Mouse (Mus musculus): Measurements from ENCODE around the gene Ccnq. TPM values are rescaled to one million over a fixed set of nuclear protein-coding genes. Genes with fewer than 3 reads are reported as not detected.

Gene Ccnq
- total and polyA plus RNA-seq, 2 experiments from 2014 or later, result 35.4 to 35.9 TPM

DNA sequence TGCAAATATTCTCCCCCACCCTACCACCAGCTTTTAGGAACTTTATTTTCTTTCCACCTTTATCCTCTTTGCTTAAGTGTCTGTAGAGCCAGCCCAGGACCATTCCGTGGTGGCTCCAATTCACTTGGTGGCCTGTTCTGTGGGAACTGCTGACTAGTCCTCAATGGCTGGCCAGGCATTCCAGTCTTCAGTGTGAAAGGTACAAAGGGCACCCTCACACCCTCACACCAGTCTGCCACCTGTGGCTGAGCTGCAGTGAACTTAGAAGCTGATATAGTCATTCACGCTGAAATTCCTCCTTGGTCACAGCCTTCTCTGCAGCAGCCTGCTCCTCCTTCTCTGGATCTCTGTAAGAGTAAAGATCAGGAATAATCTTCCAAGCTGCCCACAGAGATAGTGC lies 42.9 kb downstream of the Ccnq start:
- no peak for TF ChIP-seq CTCF (IDR thresholded peaks at IDR 0.05; ENCODE audit: low read depth)
- Histone ChIP-seq H3K9ac (replicated peaks; ENCODE audit: low read length) (no peak overlapping the region), H3K27ac (no peak overlapping the region), H3K9me3 (ENCODE audit: low read length) (no peaks in the 10 kb centered on the region), H3K4me1 (ENCODE audit: insufficient read depth, low read length) (no peaks in the 10 kb centered on the region), H3K4me3 (ENCODE audit: low read length) (no peak overlapping the region), H3K36me3 (ENCODE audit: insufficient read depth, low read length) (no peaks in the 10 kb centered on the region), H3K4me2 (ENCODE audit: low read depth, low read length) (no peak overlapping the region), H3K27me3 (ENCODE audit: insufficient read depth, low read length) (no peaks in the 10 kb centered on the region)
- DNase-seq (ENCODE audit: low spot score) (no peak), ATAC-seq (no peak)
- 91% methylated on average over 2 of the region's 2 CpGs for WGBS

DNA sequence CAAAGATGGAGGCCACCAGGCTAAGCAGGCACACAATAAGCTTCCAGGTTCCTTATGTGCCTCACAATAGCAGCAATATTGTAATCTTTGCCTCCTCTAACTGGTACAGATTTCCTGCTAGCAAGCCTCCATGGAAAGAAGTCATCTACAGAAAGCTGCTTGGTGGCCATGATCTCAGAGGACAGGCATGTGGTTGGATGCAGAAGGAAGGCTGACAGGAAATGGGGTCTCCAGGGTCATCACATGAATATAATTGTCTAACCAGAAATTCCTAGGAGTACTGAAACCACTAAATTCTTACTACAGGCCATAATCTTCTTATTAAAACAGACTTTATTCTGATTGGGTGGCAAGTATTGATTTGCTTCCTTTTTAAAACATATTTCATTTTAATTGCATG lies 45.5 kb downstream of the Ccnq start:
- H3K27me3 ChIP-seq (ENCODE audit: insufficient read depth, low read length), result no peaks in the 10 kb centered on the region

DNA sequence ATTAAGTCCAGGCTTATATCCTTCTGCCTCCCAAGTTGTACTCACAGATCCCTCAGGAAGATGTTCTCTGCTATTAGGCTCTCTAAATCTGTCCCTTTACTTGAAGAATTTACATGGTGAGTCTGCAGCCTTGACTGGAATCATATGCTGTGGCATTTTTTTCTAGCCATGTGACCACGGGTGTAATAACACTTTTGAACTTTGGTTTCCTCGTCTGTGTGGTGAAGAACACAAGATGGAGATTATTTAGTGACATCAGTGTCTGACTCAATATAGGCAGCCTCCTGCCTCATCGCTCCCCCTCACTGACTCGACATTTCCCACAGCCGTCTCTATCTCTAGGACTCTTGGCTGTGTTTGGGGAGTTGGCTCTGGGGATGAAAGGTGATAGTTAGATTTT lies 48.4 kb downstream of the Ccnq start:
- no peaks in the 10 kb centered on the region for H3K36me3 ChIP-seq (ENCODE audit: insufficient read depth, low read length)
- 79% methylated on average over 5 of the region's 5 CpGs for WGBS
- DNase-seq (ENCODE audit: low spot score) (no peak), ATAC-seq (no peak)
- no peak overlapping the region for H3K9ac ChIP-seq (replicated peaks; ENCODE audit: low read length)
- H3K27me3 ChIP-seq (ENCODE audit: insufficient read depth, low read length), result no peaks in the 10 kb centered on the region
- no peaks in the 10 kb centered on the region for H3K4me1 ChIP-seq (ENCODE audit: insufficient read depth, low read length)
- no peak overlapping the region for H3K27ac ChIP-seq
- H3K4me3 ChIP-seq (ENCODE audit: low read length), result no peak overlapping the region
- TF ChIP-seq CTCF (IDR thresholded peaks at IDR 0.05; ENCODE audit: low read depth), result no peak
- H3K4me2 ChIP-seq (ENCODE audit: low read depth, low read length), result no peak overlapping the region
- no peaks in the 10 kb centered on the region for H3K9me3 ChIP-seq (ENCODE audit: low read length)

More for the DNA sequence above, 45.5 kb downstream of the Ccnq start:
- H3K4me1 ChIP-seq (ENCODE audit: insufficient read depth, low read length), result no peaks in the 10 kb centered on the region
- no peak for TF ChIP-seq CTCF (IDR thresholded peaks at IDR 0.05; ENCODE audit: low read depth)
- no peaks in the 10 kb centered on the region for H3K36me3 ChIP-seq (ENCODE audit: insufficient read depth, low read length)
- H3K4me2 ChIP-seq (ENCODE audit: low read depth, low read length), result no peak overlapping the region
- no peak for ATAC-seq
- H3K4me3 ChIP-seq (ENCODE audit: low read length), result no peak overlapping the region
- no peak overlapping the region for H3K9ac ChIP-seq (replicated peaks; ENCODE audit: low read length)
- DNase-seq (ENCODE audit: low spot score), result no peak
- H3K9me3 ChIP-seq (ENCODE audit: low read length), result no peaks in the 10 kb centered on the region
- H3K27ac ChIP-seq, result no peak overlapping the region

DNA sequence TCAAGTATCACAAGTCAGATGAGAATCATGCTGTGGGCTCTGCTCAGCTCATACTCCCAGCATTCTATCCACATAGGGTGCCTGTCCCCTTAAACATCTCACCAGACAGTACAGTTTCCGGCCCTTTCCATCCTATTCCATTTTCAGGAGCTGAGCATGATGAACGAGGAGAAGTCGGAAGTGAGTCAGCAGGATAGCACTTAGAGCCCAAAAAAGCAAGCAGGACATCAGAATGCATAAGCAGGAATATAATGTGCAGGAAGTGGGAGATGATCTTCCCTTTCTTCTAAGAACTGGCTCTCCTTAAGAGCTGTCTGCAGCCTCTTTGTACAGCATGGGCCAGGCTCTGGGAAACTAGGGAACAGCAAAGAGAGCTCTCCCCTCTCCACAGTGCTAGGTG lies 49.2 kb downstream of the Ccnq start:
- H3K9me3 ChIP-seq (ENCODE audit: low read length), result no peaks in the 10 kb centered on the region
- H3K4me3 ChIP-seq (ENCODE audit: low read length), result no peak overlapping the region
- ATAC-seq, result no peak
- DNase-seq (ENCODE audit: low spot score), result no peak
- H3K4me2 ChIP-seq (ENCODE audit: low read depth, low read length), result no peak overlapping the region
- no peak for TF ChIP-seq CTCF (IDR thresholded peaks at IDR 0.05; ENCODE audit: low read depth)
- H3K4me1 ChIP-seq (ENCODE audit: insufficient read depth, low read length), result no peaks in the 10 kb centered on the region
- 68% methylated on average over 3 of the region's 3 CpGs for WGBS
- no peaks in the 10 kb centered on the region for H3K27me3 ChIP-seq (ENCODE audit: insufficient read depth, low read length)
- H3K27ac ChIP-seq, result no peak overlapping the region
- no peaks in the 10 kb centered on the region for H3K36me3 ChIP-seq (ENCODE audit: insufficient read depth, low read length)
- no peak overlapping the region for H3K9ac ChIP-seq (replicated peaks; ENCODE audit: low read length)

Small RNAs within 50 kb of the gene (microRNA-seq; reads per million reads assigned to microRNA genes)
- gene Gm23840, result 0 reads per million in 2 experiments

Other genes with a start within 250 kb of the Ccnq start
- 0.58 and 0.78 TPM in 2 replicates for gene Sebox, start 248.3 kb downstream of the Ccnq start, total RNA-seq (2014; rRNA removed)
- gene Sebox, start 248.3 kb downstream of the Ccnq start, polyA plus RNA-seq (2015; fragmentation: Nextera tagmentation; extraction: Ambion mirVana), result 0.15 and 0.26 TPM in 2 replicates
- 40.3 and 42.1 TPM in 2 replicates for gene Tmem199, start 239.6 kb downstream of the Ccnq start, total RNA-seq (2014; rRNA removed)
- gene Tmem199, start 239.6 kb downstream of the Ccnq start, polyA plus RNA-seq (2015; fragmentation: Nextera tagmentation; extraction: Ambion mirVana), result 84.8 and 86.9 TPM in 2 replicates
- 134 and 143 TPM in 2 replicates for gene Poldip2, start 239.5 kb downstream of the Ccnq start, total RNA-seq (2014; rRNA removed)
- 165 and 170 TPM in 2 replicates for gene Poldip2, start 239.5 kb downstream of the Ccnq start, polyA plus RNA-seq (2015; fragmentation: Nextera tagmentation; extraction: Ambion mirVana)
- 36.6 and 46.2 TPM in 2 replicates for gene Tnfaip1, start 215.4 kb downstream of the Ccnq start, total RNA-seq (2014; rRNA removed)
- 56.1 and 56.2 TPM in 2 replicates for gene Tnfaip1, start 215.4 kb downstream of the Ccnq start, polyA plus RNA-seq (2015; fragmentation: Nextera tagmentation; extraction: Ambion mirVana)
- gene Ift20, start 215.4 kb downstream of the Ccnq start, total RNA-seq (2014; rRNA removed), result 96.2 and 109 TPM in 2 replicates
- 123 and 136 TPM in 2 replicates for gene Ift20, start 215.4 kb downstream of the Ccnq start, polyA plus RNA-seq (2015; fragmentation: Nextera tagmentation; extraction: Ambion mirVana)
- 39.0 and 44.5 TPM in 2 replicates for gene Tmem97, start 201.0 kb downstream of the Ccnq start, total RNA-seq (2014; rRNA removed)
- gene Tmem97, start 201.0 kb downstream of the Ccnq start, polyA plus RNA-seq (2015; fragmentation: Nextera tagmentation; extraction: Ambion mirVana), result 42.8 and 43.5 TPM in 2 replicates
- gene Nlk, start 54.4 kb downstream of the Ccnq start, total RNA-seq (2014; rRNA removed), result 30.4 and 36.7 TPM in 2 replicates
- gene Nlk, start 54.4 kb downstream of the Ccnq start, polyA plus RNA-seq (2015; fragmentation: Nextera tagmentation; extraction: Ambion mirVana), result 20.0 and 20.6 TPM in 2 replicates
- 17.5 and 44.2 TPM in 2 replicates for gene Lyrm9, start 74.9 kb upstream of the Ccnq start, total RNA-seq (2014; rRNA removed)
- gene Lyrm9, start 74.9 kb upstream of the Ccnq start, polyA plus RNA-seq (2015; fragmentation: Nextera tagmentation; extraction: Ambion mirVana), result 48.5 and 51.6 TPM in 2 replicates
- 0.21 and 0.36 TPM in 2 replicates for gene Nos2, start 169.1 kb upstream of the Ccnq start, total RNA-seq (2014; rRNA removed)
- 0.41 and 0.52 TPM in 2 replicates for gene Nos2, start 169.1 kb upstream of the Ccnq start, polyA plus RNA-seq (2015; fragmentation: Nextera tagmentation; extraction: Ambion mirVana)
- gene Lgals9, start 233.2 kb upstream of the Ccnq start, total RNA-seq (2014; rRNA removed), result 19.0 and 21.8 TPM in 2 replicates
- 23.3 and 24.0 TPM in 2 replicates for gene Lgals9, start 233.2 kb upstream of the Ccnq start, polyA plus RNA-seq (2015; fragmentation: Nextera tagmentation; extraction: Ambion mirVana)